Comparison of ENCODE assay signal across 41 mouse cellular contexts in genomic region chr7:44695223-44695622, GRCm38 (mm10). TPM values are rescaled to one million over a fixed set of nuclear protein-coding genes. Genes with fewer than 3 reads are reported as not detected.
A peak's percentile ranks its signal among the peaks of the same experiment; 100 is the strongest.
DNase-seq lines count a peak whose midpoint lies in the region; ATAC-seq and TF ChIP-seq lines count a peak whose summit lies in the region.
"Had no signal": no experiment of that assay in that cellular context is flagged by ENCODE, and none has a peak within 500 bp of the region (broad histone marks: within the 10 kb centered on the region; RNA-seq: fewer than 3 reads in every experiment).

No protein-coding gene starts in this region.

- WGBS in liver, adult 2 months = 64% methylated on average over 4 of the region's 4 CpGs
- WGBS in liver, embryonic 11.5 days = 72% methylated on average over 4 of the region's 4 CpGs
- WGBS in intestine, embryonic 16.5 days = 57% methylated on average over 4 of the region's 4 CpGs
- 71% methylated on average over 4 of the region's 4 CpGs for WGBS in stomach, postnatal 0 days
- WGBS in midbrain, embryonic 13.5 days = 92% methylated on average over 4 of the region's 4 CpGs

- H3K4me3 ChIP-seq in liver, adult 2 months (ENCODE audit: insufficient read depth, low read depth, low read length) = no peak overlapping the region
- H3K4me3 ChIP-seq in liver, embryonic 11.5 days (ENCODE audit: low read depth, low read length) = no peak overlapping the region
- H3K4me3 ChIP-seq in intestine, embryonic 16.5 days (ENCODE audit: low read length) = no peak overlapping the region
- no peak overlapping the region for H3K4me3 ChIP-seq in stomach, postnatal 0 days (ENCODE audit: low read depth, low read length)
- H3K4me3 ChIP-seq in midbrain, embryonic 13.5 days (replicated peaks) = no peak overlapping the region
- H3K4me3 ChIP-seq: forebrain, embryonic 13.5 days; hindbrain, embryonic 12.5 days; neural tube, embryonic 15.5 days had no signal

- no peak overlapping the region for H3K9ac ChIP-seq in liver, adult 2 months (ENCODE audit: low read depth, low read length)
- H3K9ac ChIP-seq in liver, embryonic 11.5 days (ENCODE audit: low read depth, low read length) = no peak overlapping the region
- no peak overlapping the region for H3K9ac ChIP-seq in intestine, embryonic 16.5 days (ENCODE audit: low read depth, low read length)
- H3K9ac ChIP-seq in stomach, postnatal 0 days (ENCODE audit: low read length) = no peak overlapping the region
- H3K9ac ChIP-seq in midbrain, embryonic 13.5 days (replicated peaks) = no peak overlapping the region
- H3K9ac ChIP-seq: forebrain, embryonic 13.5 days; hindbrain, embryonic 12.5 days; neural tube, embryonic 15.5 days had no signal

- H3K27me3 ChIP-seq in liver, adult 2 months (ENCODE audit: control insufficient read depth, insufficient read depth, low read length) = no peaks in the 10 kb centered on the region
- H3K27me3 ChIP-seq in liver, embryonic 11.5 days (replicated peaks; ENCODE audit: control insufficient read depth, insufficient read depth, low read length) = no peaks in the 10 kb centered on the region
- no peaks in the 10 kb centered on the region for H3K27me3 ChIP-seq in intestine, embryonic 16.5 days (replicated peaks; ENCODE audit: control insufficient read depth, insufficient read depth, low read length)
- no peaks in the 10 kb centered on the region for H3K27me3 ChIP-seq in stomach, postnatal 0 days (ENCODE audit: control insufficient read depth, insufficient read depth, low read length)
- H3K27me3 ChIP-seq in midbrain, embryonic 13.5 days = no peaks in the 10 kb centered on the region
- H3K27me3 ChIP-seq: CH12.LX; forebrain, embryonic 13.5 days; neural tube, embryonic 15.5 days had no signal

- TF ChIP-seq EP300 in stomach, postnatal 0 days (optimal IDR thresholded peaks at IDR 0.05) = no peak

- no peaks in the 10 kb centered on the region for H3K79me2 ChIP-seq in liver, adult 2 months (ENCODE audit: control insufficient read depth, insufficient read depth, low read length)

- no peak overlapping the region for H3K4me2 ChIP-seq in liver, embryonic 11.5 days
- H3K4me2 ChIP-seq in intestine, embryonic 16.5 days (ENCODE audit: low read depth, low read length) = 0 out of 2 replicates have a peak overlapping the region, but pooled peaks have one; percentile 7
- H3K4me2 ChIP-seq in stomach, postnatal 0 days (replicated peaks; ENCODE audit: low read depth) = no peak overlapping the region
- H3K4me2 ChIP-seq in midbrain, embryonic 13.5 days (replicated peaks) = no peak overlapping the region
- H3K4me2 ChIP-seq: forebrain, embryonic 13.5 days; heart, embryonic 11.5 days; hindbrain, embryonic 12.5 days; neural tube, embryonic 15.5 days had no signal

- no peak overlapping the region for H3K27ac ChIP-seq in liver, adult 2 months (replicated peaks; ENCODE audit: insufficient read depth, low read depth, low read length)
- H3K27ac ChIP-seq in liver, embryonic 11.5 days (ENCODE audit: low read depth, low read length) = no peak overlapping the region
- H3K27ac ChIP-seq in intestine, embryonic 16.5 days (ENCODE audit: low read length) = peak overlapping the region; percentile 77
- peak overlapping the region; percentile 82; the same call in 1 of the 2 replicates for H3K27ac ChIP-seq in stomach, postnatal 0 days (replicated peaks)
- H3K27ac ChIP-seq in midbrain, embryonic 13.5 days = no peak overlapping the region
- H3K27ac ChIP-seq: forebrain, embryonic 13.5 days; hindbrain, embryonic 12.5 days; hindbrain, postnatal 0 days; macrophage; neural tube, embryonic 15.5 days had no signal

- H3K36me3 ChIP-seq in liver, adult 2 months (ENCODE audit: control insufficient read depth, insufficient read depth, low read length) = no peaks in the 10 kb centered on the region
- H3K36me3 ChIP-seq in liver, embryonic 11.5 days (ENCODE audit: control insufficient read depth, insufficient read depth, low read length) = no peaks in the 10 kb centered on the region
- no peaks in the 10 kb centered on the region for H3K36me3 ChIP-seq in intestine, embryonic 16.5 days (ENCODE audit: control insufficient read depth, insufficient read depth, low read length)
- H3K36me3 ChIP-seq in stomach, postnatal 0 days (ENCODE audit: control insufficient read depth, insufficient read depth, low read length) = no peaks in the 10 kb centered on the region
- no peaks in the 10 kb centered on the region for H3K36me3 ChIP-seq in midbrain, embryonic 13.5 days
- H3K36me3 ChIP-seq: hindbrain, embryonic 12.5 days; neural tube, embryonic 15.5 days had no signal

- no peak for TF ChIP-seq CTCF in liver, adult 2 months (IDR thresholded peaks at IDR 0.05; ENCODE audit: low read depth, low read length)
- TF ChIP-seq CTCF in stomach, postnatal 0 days (IDR thresholded peaks at IDR 0.05; ENCODE audit: low read depth) = no peak

- H3K9me3 ChIP-seq in liver, embryonic 11.5 days (ENCODE audit: control insufficient read depth, low read length) = no peaks in the 10 kb centered on the region
- H3K9me3 ChIP-seq in intestine, embryonic 16.5 days (ENCODE audit: control insufficient read depth, low read length) = no peaks in the 10 kb centered on the region
- H3K9me3 ChIP-seq in stomach, postnatal 0 days (ENCODE audit: control insufficient read depth, low read length) = no peaks in the 10 kb centered on the region
- no peaks in the 10 kb centered on the region for H3K9me3 ChIP-seq in midbrain, embryonic 13.5 days
- H3K9me3 ChIP-seq: forebrain, embryonic 13.5 days; hindbrain, embryonic 12.5 days; neural tube, embryonic 15.5 days had no signal

- peak; percentile 14 for DNase-seq in liver, adult 2 months (ENCODE audit: extremely low read depth, low read depth, low spot score)
- no peak for DNase-seq in liver, embryonic 11.5 days (ENCODE audit: low spot score)
- peak; percentile 38 for DNase-seq in lung, postnatal 25 days (ENCODE audit: low spot score)
- DNase-seq in stomach, postnatal 0 days (ENCODE audit: low spot score) = peak; percentile 80
- no peak for DNase-seq in adrenal gland, postnatal 10 days
- DNase-seq in natural killer cell, adult 2 months (ENCODE audit: low spot score in 2 of 2) = no peak
- DNase-seq: adrenal gland, adult 2 months; cerebellum, adult 11 months; cerebellum, adult 9-10 months; cerebellum, postnatal 36 days; gastrocnemius, postnatal 25 days; heart, adult 11 months; heart, postnatal 36 days; kidney, adult 2 months; kidney, postnatal 36 days; left cerebral cortex, postnatal 4 days; midbrain, embryonic 14.5 days; retina, postnatal 1 day; right cerebral cortex, postnatal 14 days; spleen, adult 18-20 months had no signal

- ATAC-seq in liver, embryonic 11.5 days (replicated peaks; ENCODE audit: low FRiP score) = no peak; the same call in 1 of the 2 replicates
- ATAC-seq in intestine, embryonic 16.5 days = peak; percentile 86
- ATAC-seq in stomach, postnatal 0 days (ENCODE audit: low FRiP score, low TSS enrichment) = peak; percentile 91
- no peak for ATAC-seq in midbrain, embryonic 13.5 days
- ATAC-seq: activated CD4-positive, CD25-positive, alpha-beta regulatory T cell, adult 4 months; forebrain, embryonic 13.5 days; hindbrain, postnatal 0 days had no signal

- no peaks in the 10 kb centered on the region; the same call in 1 of the 2 replicates for H3K4me1 ChIP-seq in liver, adult 2 months (ENCODE audit: control insufficient read depth, insufficient read depth, low read length)
- H3K4me1 ChIP-seq in liver, embryonic 11.5 days (replicated peaks; ENCODE audit: control insufficient read depth, insufficient read depth, low read length) = no peaks in the 10 kb centered on the region
- H3K4me1 ChIP-seq in intestine, embryonic 16.5 days (ENCODE audit: control insufficient read depth, insufficient read depth, low read length) = peaks cover 22% of the 10 kb centered on the region
- H3K4me1 ChIP-seq in stomach, postnatal 0 days (replicated peaks; ENCODE audit: control insufficient read depth, insufficient read depth) = no peaks in the 10 kb centered on the region
- H3K4me1 ChIP-seq in midbrain, embryonic 13.5 days (replicated peaks) = peaks cover 6% of the 10 kb centered on the region

- TF ChIP-seq POLR2A in liver, adult 2 months (IDR thresholded peaks at IDR 0.05; ENCODE audit: extremely low read depth, insufficient read depth, low read length) = no peak

RNA-seq across cellular contexts. Expression of gene Izumo2, which starts 13.3 kb away (rescaled TPM):
- total RNA-seq in liver, adult 2 months (2014; rRNA removed) = not detected in 2 replicates
- polyA plus RNA-seq in liver, adult 2 months (2012; rRNA removed) = not detected in 2 replicates
- not detected in 2 replicates for polyA plus RNA-seq in liver, embryonic 11.5 days (2014; fragmentation: Nextera tagmentation; extraction: Ambion mirVana)
- polyA plus RNA-seq in intestine, embryonic 16.5 days (2015; fragmentation: Nextera tagmentation; extraction: Ambion mirVana) = not detected in 2 replicates
- polyA plus RNA-seq in stomach, postnatal 0 days (2015; fragmentation: Nextera tagmentation; extraction: Ambion mirVana) = not detected in 2 replicates
- polyA plus RNA-seq in midbrain, embryonic 13.5 days (2015; fragmentation: Nextera tagmentation; extraction: Ambion mirVana) = not detected in 2 replicates
- not detected for total RNA-seq in adrenal gland, postnatal 10 days (2021)
- total RNA-seq: adrenal gland, adult 2 months; CH12.LX; gastrocnemius, postnatal 25 days; heart, postnatal 36 days; hindbrain, postnatal 0 days; layer of hippocampus, adult 8-10 months; layer of hippocampus, postnatal 25 days; left cerebral cortex, adult 8-10 months; left cerebral cortex, postnatal 4 days; megakaryocyte-erythroid progenitor cell, adult 5-6 weeks; monocyte, adult 5-6 weeks had no signal
- polyA plus RNA-seq: activated CD4-positive, CD25-positive, alpha-beta regulatory T cell, adult 4 months; adrenal gland, adult 2 months; C2C12; embryonic facial prominence, embryonic 11.5 days; forebrain, embryonic 13.5 days; heart, embryonic 11.5 days; heart, embryonic 16.5 days; hindbrain, embryonic 12.5 days; hindbrain, postnatal 0 days; kidney, adult 2 months; kidney, embryonic 16.5 days; limb, embryonic 14.5 days; liver, embryonic 16.5 days; macrophage; midbrain, embryonic 14.5 days; neural tube, embryonic 15.5 days had no signal

RNA-seq across cellular contexts. Expression of gene Myh14, which starts 24.6 kb away (rescaled TPM):
- 7.0 and 8.0 TPM in 2 replicates for total RNA-seq in liver, adult 2 months (2014; rRNA removed)
- polyA plus RNA-seq in liver, adult 2 months (2012; rRNA removed) = 5.6 and 6.0 TPM in 2 replicates
- 0.66 and 0.68 TPM in 2 replicates for polyA plus RNA-seq in liver, embryonic 11.5 days (2014; fragmentation: Nextera tagmentation; extraction: Ambion mirVana)
- 70.3 and 81.3 TPM in 2 replicates for polyA plus RNA-seq in intestine, embryonic 16.5 days (2015; fragmentation: Nextera tagmentation; extraction: Ambion mirVana)
- 28.1 and 28.4 TPM in 2 replicates for polyA plus RNA-seq in stomach, postnatal 0 days (2015; fragmentation: Nextera tagmentation; extraction: Ambion mirVana)
- 0.84 and 1.2 TPM in 2 replicates for polyA plus RNA-seq in midbrain, embryonic 13.5 days (2015; fragmentation: Nextera tagmentation; extraction: Ambion mirVana)
- total RNA-seq in adrenal gland, postnatal 10 days (2021) = 1 to 10 TPM; 5.5 to 9.8 TPM
- total RNA-seq: megakaryocyte-erythroid progenitor cell, adult 5-6 weeks; monocyte, adult 5-6 weeks had no signal
- polyA plus RNA-seq: macrophage had no signal

RNA-seq across cellular contexts. Expression of gene Vrk3, which starts 53.0 kb away (rescaled TPM):
- 8.6 and 12.7 TPM in 2 replicates for total RNA-seq in liver, adult 2 months (2014; rRNA removed)
- polyA plus RNA-seq in liver, adult 2 months (2012; rRNA removed) = 31.4 and 34.3 TPM in 2 replicates
- polyA plus RNA-seq in liver, embryonic 11.5 days (2014; fragmentation: Nextera tagmentation; extraction: Ambion mirVana) = 36.4 and 39.2 TPM in 2 replicates
- 47.3 and 48.5 TPM in 2 replicates for polyA plus RNA-seq in intestine, embryonic 16.5 days (2015; fragmentation: Nextera tagmentation; extraction: Ambion mirVana)
- 21.7 and 22.3 TPM in 2 replicates for polyA plus RNA-seq in stomach, postnatal 0 days (2015; fragmentation: Nextera tagmentation; extraction: Ambion mirVana)
- polyA plus RNA-seq in midbrain, embryonic 13.5 days (2015; fragmentation: Nextera tagmentation; extraction: Ambion mirVana) = 33.9 and 35.2 TPM in 2 replicates
- 10 to 100 TPM; 34.3 to 40.2 TPM for total RNA-seq in adrenal gland, postnatal 10 days (2021)

RNA-seq across cellular contexts. Expression of gene Zfp473, which starts 55.6 kb away (rescaled TPM):
- 0.07 and 0.28 TPM in 2 replicates for total RNA-seq in liver, adult 2 months (2014; rRNA removed)
- polyA plus RNA-seq in liver, adult 2 months (2012; rRNA removed) = 0.04 TPM in 1 of 2 replicates, not detected in the other
- 2.7 TPM in 2 replicates for polyA plus RNA-seq in liver, embryonic 11.5 days (2014; fragmentation: Nextera tagmentation; extraction: Ambion mirVana)
- polyA plus RNA-seq in intestine, embryonic 16.5 days (2015; fragmentation: Nextera tagmentation; extraction: Ambion mirVana) = 1.8 and 2.0 TPM in 2 replicates
- 0.30 and 0.42 TPM in 2 replicates for polyA plus RNA-seq in stomach, postnatal 0 days (2015; fragmentation: Nextera tagmentation; extraction: Ambion mirVana)
- 1.2 and 1.4 TPM in 2 replicates for polyA plus RNA-seq in midbrain, embryonic 13.5 days (2015; fragmentation: Nextera tagmentation; extraction: Ambion mirVana)
- under 1 TPM; 0.33 to 0.45 TPM for total RNA-seq in adrenal gland, postnatal 10 days (2021)

Comparison
In these comparisons a context has a peak if more than half of its experiments do, and no peak if none do; other contexts are left out.
1. DNase-seq: peak in liver, adult 2 months (single experiment), lung, postnatal 25 days (single experiment) and stomach, postnatal 0 days (single experiment); none in liver, embryonic 11.5 days (single experiment), adrenal gland, postnatal 10 days (single experiment) and natural killer cell, adult 2 months (0 of 2).
2. H3K27ac ChIP-seq: peak in intestine, embryonic 16.5 days (single experiment) and stomach, postnatal 0 days (single experiment); none in liver, adult 2 months (single experiment), liver, embryonic 11.5 days (single experiment) and midbrain, embryonic 13.5 days (single experiment).
3. ATAC-seq: peak in intestine, embryonic 16.5 days (single experiment) and stomach, postnatal 0 days (single experiment); none in liver, embryonic 11.5 days (single experiment) and midbrain, embryonic 13.5 days (single experiment).